Mouse (Mus musculus): ENCODE results near the gene Scrn2. TPM values are rescaled to one million over a fixed set of nuclear protein-coding genes. Genes with fewer than 3 reads are reported as not detected.

Gene Scrn2
- polyA plus RNA-seq, 1 experiment, result 0.27 TPM

GRCm38 (mm10) chr11:97082977-97083376, 53.2 kb downstream of the Scrn2 start:
- Histone ChIP-seq H3K4me3 (replicated peaks) (no peak overlapping the region), H3K9me3 (ENCODE audit: control insufficient read depth, low read length) (peaks cover 10% of the 10 kb centered on the region), H3K27me3 (ENCODE audit: control insufficient read depth) (peaks cover 11% of the 10 kb centered on the region), H3K36me3 (ENCODE audit: control insufficient read depth) (no peaks in the 10 kb centered on the region), H3K4me1 (ENCODE audit: control insufficient read depth) (no peaks in the 10 kb centered on the region)
- TF ChIP-seq GATA1 (IDR thresholded peaks at IDR 0.05; ENCODE audit: low read length) (no peak), TAL1 (IDR thresholded peaks at IDR 0.05; ENCODE audit: low read length) (no peak)

Other genes with a start within 250 kb of the Scrn2 start
- 1.5 and 2.7 TPM in 2 replicates for gene Cbx1, start 240.8 kb upstream of the Scrn2 start, polyA plus RNA-seq (2012)
- 3.7 and 4.6 TPM in 2 replicates for gene Nfe2l1, start 200.0 kb upstream of the Scrn2 start, polyA plus RNA-seq (2012)
- 0.20 TPM in 1 of 2 replicates, not detected in the other for gene Copz2, start 180.1 kb upstream of the Scrn2 start, polyA plus RNA-seq (2012)
- gene Cdk5rap3, start 113.4 kb upstream of the Scrn2 start, polyA plus RNA-seq (2012), result 2.9 and 4.8 TPM in 2 replicates
- 0.95 and 3.0 TPM in 2 replicates for gene Prr15l, start 101.8 kb upstream of the Scrn2 start, polyA plus RNA-seq (2012)
- 42.1 and 83.7 TPM in 2 replicates for gene Pnpo, start 86.0 kb upstream of the Scrn2 start, polyA plus RNA-seq (2012)
- 16.7 and 23.0 TPM in 2 replicates for gene Sp2, start 47.0 kb upstream of the Scrn2 start, polyA plus RNA-seq (2012)
- not detected in 2 replicates for gene Sp6, start 16.5 kb upstream of the Scrn2 start, polyA plus RNA-seq (2012)
- not detected in 2 replicates for gene Lrrc46, start 11.5 kb downstream of the Scrn2 start, polyA plus RNA-seq (2012)
- 1.7 and 2.4 TPM in 2 replicates for gene Mrpl10, start 11.6 kb downstream of the Scrn2 start, polyA plus RNA-seq (2012)
- 0.10 and 0.16 TPM in 2 replicates for gene Osbpl7, start 20.7 kb downstream of the Scrn2 start, polyA plus RNA-seq (2012)
- gene Tbx21, start 85.4 kb downstream of the Scrn2 start, polyA plus RNA-seq (2012), result 0.02 TPM in 1 of 2 replicates, not detected in the other
- 0.12 and 0.15 TPM in 2 replicates for gene Tbkbp1, start 121.6 kb downstream of the Scrn2 start, polyA plus RNA-seq (2012)
- 2.4 and 2.5 TPM in 2 replicates for gene Kpnb1, start 157.9 kb downstream of the Scrn2 start, polyA plus RNA-seq (2012)